Mouse (Mus musculus): ENCODE results near the gene Ikzf3. TPM values are rescaled to one million over a fixed set of nuclear protein-coding genes. Genes with fewer than 3 reads are reported as not detected.

The Ikzf3 gene
- polyA plus RNA-seq (2015; fragmentation: Nextera tagmentation; extraction: Ambion mirVana): 2.3 and 2.8 TPM in 2 replicates

DNA sequence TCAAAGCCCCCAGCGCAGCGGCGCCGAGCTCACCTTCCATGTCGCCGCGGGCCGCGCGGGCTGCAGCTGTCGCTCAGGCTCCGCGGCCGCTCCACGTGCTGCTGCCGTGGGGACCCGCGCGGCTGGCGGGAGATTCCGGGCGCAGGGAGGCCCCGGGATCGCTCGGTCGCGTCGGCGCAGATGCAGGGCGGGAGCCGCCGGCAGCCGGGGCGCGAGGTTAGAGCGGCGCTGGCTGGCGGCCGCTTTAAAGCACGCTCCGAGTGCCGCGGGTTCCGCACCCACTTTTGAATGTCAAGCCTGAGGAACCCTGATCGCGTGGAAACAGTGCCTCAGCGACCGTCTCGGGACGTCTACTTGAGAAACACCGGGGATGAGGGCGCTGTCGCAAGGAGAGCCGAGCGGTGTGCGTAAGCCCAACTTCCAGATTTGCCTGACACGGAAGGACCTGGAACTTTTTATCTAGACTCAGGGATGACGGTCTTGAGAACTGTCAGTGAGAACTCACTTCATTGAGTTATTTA lies at the start of gene Ikzf3:
TSS of gene Ikzf3 (minus strand) at position 321 of the 521 bp plus-strand sequence.

DNA sequence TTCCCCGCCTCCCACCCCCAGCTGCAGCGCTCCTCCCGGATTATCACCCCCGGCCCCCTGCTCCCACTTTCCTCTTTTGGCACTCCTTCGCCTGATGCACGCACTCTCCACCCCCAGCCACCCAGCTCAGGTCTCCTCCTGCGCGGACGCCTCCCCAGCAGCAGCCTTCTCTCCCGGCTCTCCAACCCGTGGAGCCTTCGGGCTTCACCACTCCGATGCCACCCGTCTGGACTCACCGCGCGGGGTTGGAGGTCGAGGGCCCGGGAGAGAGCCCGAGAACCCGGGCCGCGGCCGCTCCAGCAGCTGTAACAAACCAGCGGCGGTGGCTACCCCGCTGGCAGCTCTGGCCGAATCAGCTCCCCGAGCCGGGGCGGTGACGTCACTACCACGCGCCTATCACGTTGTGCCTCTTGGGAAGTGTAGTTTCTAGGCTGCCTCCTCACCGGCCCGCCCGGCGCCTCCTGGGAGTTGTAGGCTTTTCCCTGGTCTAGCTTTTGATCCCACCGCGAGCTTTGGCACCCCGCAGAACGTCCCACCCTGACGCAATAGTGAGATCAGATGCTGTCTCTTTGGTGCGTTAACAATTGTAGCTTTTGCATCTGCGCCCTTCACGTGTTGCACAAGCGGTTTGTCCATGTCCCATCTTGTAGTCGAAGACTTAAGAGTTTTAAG lies 41.2 kb upstream of the Ikzf3 start, which contains the start of gene Ormdl3:
TSS of gene Ormdl3 (minus strand) at position 477 of the 672 bp plus-strand sequence.

DNA sequence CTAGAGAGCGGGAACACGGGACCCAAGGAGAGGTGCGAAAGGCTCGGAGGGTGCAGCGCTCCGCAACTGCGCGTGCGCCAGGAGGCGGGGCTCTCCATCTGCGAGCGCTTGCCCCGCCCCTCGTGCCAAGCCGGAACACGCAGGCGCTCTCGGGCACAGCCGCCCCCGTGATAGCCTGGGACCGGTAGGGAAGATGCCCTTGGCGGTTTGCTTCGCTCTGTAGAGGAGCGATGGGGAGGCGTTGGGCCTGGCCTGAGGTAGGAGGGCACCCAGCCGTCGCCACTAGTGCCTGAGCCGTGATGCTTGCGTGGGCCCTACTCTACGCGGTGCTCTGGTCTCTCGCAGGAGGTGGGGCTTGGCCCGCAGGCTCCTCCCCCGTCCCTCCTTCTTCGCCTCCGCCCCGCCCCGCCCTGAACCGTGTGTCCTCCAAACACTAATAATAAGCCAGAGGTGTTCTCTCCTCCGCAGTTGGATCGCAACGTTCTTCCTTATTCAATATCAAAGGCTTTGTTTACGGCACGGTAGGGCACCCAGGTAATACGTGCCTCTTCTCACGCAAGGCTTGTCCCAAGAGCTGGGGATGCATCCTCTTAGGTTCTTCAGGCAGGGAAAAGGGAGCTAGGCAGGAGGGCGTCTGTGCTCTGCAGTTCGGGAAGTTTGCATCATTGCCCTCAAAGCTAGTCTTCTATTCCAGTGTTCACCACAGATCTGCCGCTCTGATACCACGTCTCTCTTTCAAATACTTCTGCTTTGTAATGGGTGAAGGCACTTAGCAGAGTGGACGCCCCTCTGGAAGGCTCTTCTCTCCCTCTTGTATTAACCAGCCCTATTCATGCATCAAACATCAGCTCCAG lies 5.4 kb upstream of the Ikzf3 start, which contains the start of gene Zpbp2:
TSS of gene Zpbp2 (plus strand) at position 123 of the 854 bp plus-strand sequence.

DNA sequence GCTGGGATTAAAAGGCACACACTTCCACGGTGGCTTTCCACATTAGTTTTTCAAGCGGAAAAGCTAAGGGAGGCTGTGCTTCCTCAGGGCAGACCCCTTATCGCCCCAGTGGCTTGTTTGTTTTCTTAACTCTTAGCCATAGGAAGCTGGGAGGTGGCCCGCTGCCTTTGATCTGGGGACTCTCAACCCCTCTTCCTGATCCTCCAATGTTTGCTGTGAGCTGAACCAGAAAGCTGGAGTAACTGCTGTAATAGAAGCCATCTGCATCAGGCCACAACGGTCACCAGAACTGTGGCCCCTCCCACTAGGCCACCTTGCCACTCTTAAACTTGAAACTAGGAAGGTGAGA lies 99.6 kb downstream of the Ikzf3 start, which contains the start of gene Grb7:
TSS of gene Grb7 (plus strand) at position 182 of the 349 bp plus-strand sequence.

DNA sequence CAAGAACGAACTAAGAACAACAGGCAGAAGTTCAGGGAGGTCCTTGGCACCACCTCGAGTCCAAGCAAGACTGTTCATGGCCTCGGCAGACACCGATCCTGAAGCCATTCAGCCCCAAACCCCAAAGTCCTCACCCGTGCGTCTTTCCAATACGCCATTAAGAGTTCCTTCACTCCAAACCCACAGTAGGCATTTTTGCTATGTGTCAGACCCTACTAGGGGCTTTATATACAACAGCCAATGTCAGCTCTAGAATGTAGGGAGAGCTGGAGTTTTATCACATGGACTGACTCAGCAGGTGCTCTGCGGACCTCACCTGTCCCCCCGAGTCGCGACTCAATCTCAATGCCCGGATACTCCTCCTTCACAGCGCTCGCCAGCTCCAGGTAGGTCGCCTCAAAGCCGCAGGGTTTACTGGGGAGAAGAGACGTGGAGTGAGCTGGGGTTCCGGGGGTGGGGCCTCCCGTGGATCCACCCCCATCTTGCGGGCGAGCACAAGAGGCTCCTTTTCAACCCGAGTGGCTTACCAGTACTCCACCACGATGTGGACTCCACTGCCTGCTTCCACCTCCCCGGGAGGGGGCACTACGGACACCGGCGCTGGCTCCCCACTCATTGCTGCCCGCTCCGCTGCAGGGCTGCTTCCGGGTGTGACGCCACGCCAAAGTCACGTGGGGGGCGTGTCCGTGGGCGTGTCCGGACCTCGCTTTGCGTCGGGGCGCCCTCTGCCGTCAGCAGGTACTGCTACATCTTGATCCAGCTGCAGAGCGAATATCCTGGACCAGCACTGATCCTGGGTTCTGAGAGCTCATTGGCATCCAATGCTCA lies 107.3 kb downstream of the Ikzf3 start, which contains the start of gene Mien1:
TSS of gene Mien1 (minus strand) at position 661 of the 828 bp plus-strand sequence.

Other genes with a start within 250 kb of the Ikzf3 start
- gene Neurod2, start 216.4 kb downstream of the Ikzf3 start, polyA plus RNA-seq (2015; fragmentation: Nextera tagmentation; extraction: Ambion mirVana): not detected in 2 replicates
- 0.11 TPM in 1 of 2 replicates, not detected in the other for gene Ppp1r1b, start 197.6 kb downstream of the Ikzf3 start, polyA plus RNA-seq (2015; fragmentation: Nextera tagmentation; extraction: Ambion mirVana)
- gene Stard3, start 187.7 kb downstream of the Ikzf3 start, polyA plus RNA-seq (2015; fragmentation: Nextera tagmentation; extraction: Ambion mirVana): 14.5 and 18.6 TPM in 2 replicates
- gene Tcap, start 162.2 kb downstream of the Ikzf3 start, polyA plus RNA-seq (2015; fragmentation: Nextera tagmentation; extraction: Ambion mirVana): 0.17 TPM in 1 of 2 replicates, not detected in the other
- not detected in 2 replicates for gene Pnmt, start 159.6 kb downstream of the Ikzf3 start, polyA plus RNA-seq (2015; fragmentation: Nextera tagmentation; extraction: Ambion mirVana)
- gene Pgap3, start 145.5 kb downstream of the Ikzf3 start, polyA plus RNA-seq (2015; fragmentation: Nextera tagmentation; extraction: Ambion mirVana): 4.9 and 5.2 TPM in 2 replicates
- 19.6 and 20.7 TPM in 2 replicates for gene Erbb2, start 133.6 kb downstream of the Ikzf3 start, polyA plus RNA-seq (2015; fragmentation: Nextera tagmentation; extraction: Ambion mirVana)
- 68.4 and 69.1 TPM in 2 replicates for gene Mien1, start 107.0 kb downstream of the Ikzf3 start, polyA plus RNA-seq (2015; fragmentation: Nextera tagmentation; extraction: Ambion mirVana)
- gene Grb7, start 99.6 kb downstream of the Ikzf3 start, polyA plus RNA-seq (2015; fragmentation: Nextera tagmentation; extraction: Ambion mirVana): 18.8 and 21.9 TPM in 2 replicates
- 0.16 and 0.56 TPM in 2 replicates for gene Zpbp2, start 5.1 kb upstream of the Ikzf3 start, polyA plus RNA-seq (2015; fragmentation: Nextera tagmentation; extraction: Ambion mirVana)
- 49.1 and 50.2 TPM in 2 replicates for gene Ormdl3, start 41.3 kb upstream of the Ikzf3 start, polyA plus RNA-seq (2015; fragmentation: Nextera tagmentation; extraction: Ambion mirVana)
- gene Lrrc3c, start 52.3 kb upstream of the Ikzf3 start, polyA plus RNA-seq (2015; fragmentation: Nextera tagmentation; extraction: Ambion mirVana): not detected in 2 replicates
- 0.51 and 0.59 TPM in 2 replicates for gene Gm12355, start 79.6 kb upstream of the Ikzf3 start, polyA plus RNA-seq (2015; fragmentation: Nextera tagmentation; extraction: Ambion mirVana)
- not detected in 2 replicates for gene Gsdma3, start 80.3 kb upstream of the Ikzf3 start, polyA plus RNA-seq (2015; fragmentation: Nextera tagmentation; extraction: Ambion mirVana)
- gene Gsdma2, start 100.7 kb upstream of the Ikzf3 start, polyA plus RNA-seq (2015; fragmentation: Nextera tagmentation; extraction: Ambion mirVana): not detected in 2 replicates
- 2.4 and 2.8 TPM in 2 replicates for gene Gsdma, start 118.3 kb upstream of the Ikzf3 start, polyA plus RNA-seq (2015; fragmentation: Nextera tagmentation; extraction: Ambion mirVana)
- gene Psmd3, start 136.5 kb upstream of the Ikzf3 start, polyA plus RNA-seq (2015; fragmentation: Nextera tagmentation; extraction: Ambion mirVana): 117 and 120 TPM in 2 replicates
- 0.72 and 0.96 TPM in 2 replicates for gene Csf3, start 155.2 kb upstream of the Ikzf3 start, polyA plus RNA-seq (2015; fragmentation: Nextera tagmentation; extraction: Ambion mirVana)
- gene Med24, start 183.4 kb upstream of the Ikzf3 start, polyA plus RNA-seq (2015; fragmentation: Nextera tagmentation; extraction: Ambion mirVana): 16.3 and 20.1 TPM in 2 replicates
- gene Thra, start 194.6 kb upstream of the Ikzf3 start, polyA plus RNA-seq (2015; fragmentation: Nextera tagmentation; extraction: Ambion mirVana): 24.8 and 25.4 TPM in 2 replicates
- gene Nr1d1, start 229.3 kb upstream of the Ikzf3 start, polyA plus RNA-seq (2015; fragmentation: Nextera tagmentation; extraction: Ambion mirVana): 6.4 and 9.4 TPM in 2 replicates
- gene Msl1, start 249.5 kb upstream of the Ikzf3 start, polyA plus RNA-seq (2015; fragmentation: Nextera tagmentation; extraction: Ambion mirVana): 11.6 and 13.5 TPM in 2 replicates

All from urinary bladder, postnatal 0 days (tissue).